Mouse (Mus musculus) heart, postnatal 0 days (tissue): ENCODE measurements around the gene 9930111J21Rik1.
"Not testable (repeated sequence)": the region's sequence is repeated elsewhere in the genome, so short reads cannot be mapped to it uniquely, and the experiment has no call there.

Experiments
- CTCF ChIP-seq: IDR thresholded peaks from 2 replicates; pipeline ENCODE4 v1.5.1; 2016; ENCODE audit warnings: antibody characterized with exemption, control low read depth, low read depth
- EP300 ChIP-seq: IDR thresholded peaks from 2 replicates; pipeline ENCODE4 v1.6.1; 2016; ENCODE audit warnings: antibody characterized with exemption, low read depth

- TF ChIP-seq CTCF, EP300: not testable (repeated sequence)
Measured at GRCm38 (mm10) chr11:48933422-48933821, 45.8 kb downstream of the 9930111J21Rik1 start.
